Mouse (Mus musculus): ENCODE results near the gene Odf3. TPM values are rescaled to one million over a fixed set of nuclear protein-coding genes. Genes with fewer than 3 reads are reported as not detected.

The Odf3 gene
- polyA plus RNA-seq (2012; rRNA removed), result 0.06 and 0.07 TPM in 2 replicates

- TF ChIP-seq CTCF (IDR thresholded peaks at IDR 0.05; ENCODE audit: borderline replicate concordance, extremely low read depth, insufficient read depth, insufficient read length), result no peak
- no peak for TF ChIP-seq POLR2A (IDR thresholded peaks at IDR 0.05; ENCODE audit: borderline replicate concordance, extremely low read depth, insufficient read depth, insufficient read length, poor library complexity, severe bottlenecking)
- DNase-seq (ENCODE audit: low read depth), result peak; percentile 43
Observed at GRCm38 (mm10) chr7:140847755-140848580, at the start of gene Odf3. Odf3 (plus strand) TSS chr7:140847805.

DNA sequence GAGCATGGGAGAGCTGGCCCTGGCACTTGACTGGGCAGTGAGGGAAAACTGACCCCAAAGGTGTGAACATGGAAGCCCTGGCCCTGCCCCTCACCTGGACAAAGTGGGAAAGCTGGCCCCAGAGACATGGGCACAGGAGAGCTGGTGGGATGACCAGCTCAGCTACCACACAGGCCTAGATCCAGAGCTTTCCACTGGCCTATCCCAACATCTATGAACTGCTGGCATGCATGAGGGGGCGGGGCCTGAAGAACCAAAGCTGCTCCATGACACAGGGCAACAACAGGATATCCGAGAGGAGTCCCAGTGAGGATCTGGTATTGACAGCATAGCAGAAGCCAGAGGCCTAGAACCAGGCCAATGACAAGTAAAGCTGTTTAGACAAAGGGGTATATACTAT, 49.4 kb upstream of the Odf3 start:
- no peak for DNase-seq (ENCODE audit: low read depth)
- TF ChIP-seq POLR2A (IDR thresholded peaks at IDR 0.05; ENCODE audit: borderline replicate concordance, extremely low read depth, insufficient read depth, insufficient read length, poor library complexity, severe bottlenecking) (no peak), CTCF (IDR thresholded peaks at IDR 0.05; ENCODE audit: borderline replicate concordance, extremely low read depth, insufficient read depth, insufficient read length) (no peak)

GRCm38 (mm10) chr7:140802629-140803028, 45.0 kb upstream of the Odf3 start:
- no peak for TF ChIP-seq CTCF (IDR thresholded peaks at IDR 0.05; ENCODE audit: borderline replicate concordance, extremely low read depth, insufficient read depth, insufficient read length)
- no peak for TF ChIP-seq POLR2A (IDR thresholded peaks at IDR 0.05; ENCODE audit: borderline replicate concordance, extremely low read depth, insufficient read depth, insufficient read length, poor library complexity, severe bottlenecking)
- DNase-seq (ENCODE audit: low read depth), result no peak

DNA sequence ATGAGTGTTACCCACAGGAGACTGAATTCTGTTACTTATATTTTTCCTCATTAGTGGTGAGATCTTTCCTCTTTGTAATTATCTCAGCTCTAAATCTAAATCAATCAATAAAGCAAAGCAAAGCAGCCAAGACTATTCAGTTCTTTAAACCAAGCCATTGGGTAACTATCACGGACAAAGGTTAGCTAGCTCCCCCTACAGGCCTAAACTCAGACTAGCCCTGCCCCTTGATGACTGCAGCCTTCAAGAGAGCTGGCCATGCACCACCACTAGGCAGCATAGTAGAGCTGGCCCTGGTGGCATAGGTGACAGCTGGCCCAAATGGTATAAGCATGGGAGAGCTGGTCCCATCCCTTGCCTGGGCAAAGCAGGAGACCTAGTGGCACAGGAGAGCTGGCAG, 41.9 kb upstream of the Odf3 start:
- TF ChIP-seq CTCF (IDR thresholded peaks at IDR 0.05; ENCODE audit: borderline replicate concordance, extremely low read depth, insufficient read depth, insufficient read length), result peak; percentile 43; the same call in 1 of the 2 replicates
- TF ChIP-seq POLR2A (IDR thresholded peaks at IDR 0.05; ENCODE audit: borderline replicate concordance, extremely low read depth, insufficient read depth, insufficient read length, poor library complexity, severe bottlenecking), result no peak
- peak; percentile 20 for DNase-seq (ENCODE audit: low read depth)

- no peak for DNase-seq (ENCODE audit: low read depth)
- peak; percentile 31; the same call in 1 of the 2 replicates for TF ChIP-seq CTCF (IDR thresholded peaks at IDR 0.05; ENCODE audit: borderline replicate concordance, extremely low read depth, insufficient read depth, insufficient read length)
- TF ChIP-seq POLR2A (IDR thresholded peaks at IDR 0.05; ENCODE audit: borderline replicate concordance, extremely low read depth, insufficient read depth, insufficient read length, poor library complexity, severe bottlenecking), result no peak
Observed at GRCm38 (mm10) chr7:140810496-140810895, 37.1 kb upstream of the Odf3 start.

- TF ChIP-seq POLR2A (IDR thresholded peaks at IDR 0.05; ENCODE audit: borderline replicate concordance, extremely low read depth, insufficient read depth, insufficient read length, poor library complexity, severe bottlenecking) (no peak), CTCF (IDR thresholded peaks at IDR 0.05; ENCODE audit: borderline replicate concordance, extremely low read depth, insufficient read depth, insufficient read length) (no peak)
- DNase-seq (ENCODE audit: low read depth), result peak; percentile 30
Observed at GRCm38 (mm10) chr7:140811714-140812113, 35.9 kb upstream of the Odf3 start.

- no peak for DNase-seq (ENCODE audit: low read depth)
- TF ChIP-seq POLR2A (IDR thresholded peaks at IDR 0.05; ENCODE audit: borderline replicate concordance, extremely low read depth, insufficient read depth, insufficient read length, poor library complexity, severe bottlenecking) (no peak), CTCF (IDR thresholded peaks at IDR 0.05; ENCODE audit: borderline replicate concordance, extremely low read depth, insufficient read depth, insufficient read length) (no peak)
Observed at GRCm38 (mm10) chr7:140812850-140813249, 34.8 kb upstream of the Odf3 start.

DNA sequence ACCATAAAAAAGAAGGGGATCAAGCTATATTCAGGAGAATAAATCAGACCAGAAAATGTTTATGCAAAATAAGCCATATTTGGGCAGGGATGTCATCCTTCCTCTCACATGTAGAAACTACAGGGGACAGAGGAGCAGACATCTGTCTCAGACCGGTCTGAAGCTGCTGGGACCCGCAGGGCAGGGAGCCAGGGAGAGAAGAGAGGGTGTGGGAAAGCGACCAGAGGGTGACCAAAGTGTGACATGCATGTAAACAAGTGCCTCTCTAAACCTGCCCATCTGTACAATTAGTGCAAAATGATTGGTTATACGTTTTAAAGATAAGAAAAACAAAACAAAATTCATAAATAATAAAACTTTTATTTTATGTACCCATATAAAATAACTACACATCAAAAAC, 27.4 kb upstream of the Odf3 start:
- peak; percentile 40 for DNase-seq (ENCODE audit: low read depth)
- TF ChIP-seq POLR2A (IDR thresholded peaks at IDR 0.05; ENCODE audit: borderline replicate concordance, extremely low read depth, insufficient read depth, insufficient read length, poor library complexity, severe bottlenecking) (no peak), CTCF (IDR thresholded peaks at IDR 0.05; ENCODE audit: borderline replicate concordance, extremely low read depth, insufficient read depth, insufficient read length) (no peak)

- TF ChIP-seq CTCF (IDR thresholded peaks at IDR 0.05; ENCODE audit: borderline replicate concordance, extremely low read depth, insufficient read depth, insufficient read length), result no peak
- TF ChIP-seq POLR2A (IDR thresholded peaks at IDR 0.05; ENCODE audit: borderline replicate concordance, extremely low read depth, insufficient read depth, insufficient read length, poor library complexity, severe bottlenecking), result no peak
- DNase-seq (ENCODE audit: low read depth), result no peak
Observed at GRCm38 (mm10) chr7:140821305-140821652, 26.3 kb upstream of the Odf3 start.

DNA sequence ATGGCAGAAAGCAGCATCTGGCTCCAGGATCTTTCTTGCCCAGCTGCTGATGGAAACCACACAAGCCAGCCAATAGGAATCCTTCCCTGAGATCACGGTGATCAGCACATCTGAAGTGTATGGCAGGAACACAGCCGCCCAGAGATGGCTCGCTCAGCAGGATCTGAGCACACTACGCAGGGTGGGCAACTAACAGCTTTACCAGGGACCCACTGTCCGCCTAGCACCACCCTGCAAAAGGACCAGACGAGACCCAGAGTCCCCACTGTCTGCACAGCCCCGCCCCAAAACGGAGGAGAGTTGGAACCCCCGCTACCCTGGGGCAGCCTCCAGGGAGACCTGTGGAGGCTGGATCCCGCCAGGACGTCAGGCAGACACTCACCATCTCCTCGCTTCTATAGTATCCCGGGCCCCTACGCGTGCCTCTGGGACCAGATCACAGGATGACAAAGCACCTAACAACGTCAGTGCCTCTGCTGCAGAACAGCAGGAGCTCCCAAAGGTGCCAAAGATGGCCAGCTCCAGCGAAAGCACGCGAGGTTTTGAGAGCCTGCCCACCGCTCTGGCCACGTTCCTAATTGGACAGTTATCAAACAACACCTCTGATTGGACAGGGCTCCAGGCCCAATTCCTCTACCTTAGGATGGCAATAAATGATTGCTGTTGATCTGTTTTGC, 25.8 kb upstream of the Odf3 start, which contains the start of gene Zfp941:
Zfp941 (minus strand) TSS at position 526 of the 677 bp plus-strand sequence.
- TF ChIP-seq POLR2A (IDR thresholded peaks at IDR 0.05; ENCODE audit: borderline replicate concordance, extremely low read depth, insufficient read depth, insufficient read length, poor library complexity, severe bottlenecking), result peak; percentile 25; the same call in 1 of the 2 replicates
- TF ChIP-seq CTCF (IDR thresholded peaks at IDR 0.05; ENCODE audit: borderline replicate concordance, extremely low read depth, insufficient read depth, insufficient read length), result no peak
- peak; percentile 91 for DNase-seq (ENCODE audit: low read depth)

DNA sequence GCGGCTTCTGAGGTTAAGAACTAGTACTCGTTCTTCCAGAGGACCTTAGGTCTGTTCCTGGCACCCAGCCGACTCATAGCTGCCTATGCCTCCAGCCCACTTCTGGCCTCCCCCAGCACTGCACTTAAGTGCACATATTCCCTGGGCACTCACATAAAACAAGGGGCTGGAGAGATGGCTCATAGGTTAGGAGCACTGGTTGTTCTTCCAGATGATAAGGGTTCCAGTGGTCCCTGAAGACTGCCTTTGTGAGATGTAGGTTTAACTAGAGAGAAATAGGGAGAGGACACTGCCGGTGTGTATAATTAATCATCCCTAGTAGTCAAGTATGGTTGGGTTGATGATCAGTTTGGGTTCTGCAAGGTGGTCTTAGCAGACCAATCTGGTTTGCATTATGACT, 24.9 kb upstream of the Odf3 start:
- TF ChIP-seq CTCF (IDR thresholded peaks at IDR 0.05; ENCODE audit: borderline replicate concordance, extremely low read depth, insufficient read depth, insufficient read length) (no peak), POLR2A (IDR thresholded peaks at IDR 0.05; ENCODE audit: borderline replicate concordance, extremely low read depth, insufficient read depth, insufficient read length, poor library complexity, severe bottlenecking) (no peak)
- no peak for DNase-seq (ENCODE audit: low read depth)

All from brain, embryonic 14.5 days (tissue).